In genomic region chr12:17553627-17554026, GRCm38 (mm10) we compare ENCODE assay signal across 7 mouse cellular contexts.
"Had no signal": no experiment of that assay in that cellular context is flagged by ENCODE, and none has a peak within 500 bp of the region (broad histone marks: within the 10 kb centered on the region; RNA-seq: fewer than 3 reads in every experiment).

No protein-coding gene starts in this region.

- H3K4me2 ChIP-seq: midbrain, embryonic 11.5 days; midbrain, embryonic 15.5 days; neural tube, embryonic 13.5 days had no signal

- H3K4me3 ChIP-seq: left cerebral cortex, adult 2 months; limb, embryonic 10.5 days; megakaryocyte, embryonic 14.5 days; midbrain, embryonic 15.5 days; neural tube, embryonic 13.5 days had no signal

- H3K9me3 ChIP-seq: limb, embryonic 10.5 days; megakaryocyte, embryonic 14.5 days; midbrain, embryonic 15.5 days; neural tube, embryonic 13.5 days had no signal

- H3K27me3 ChIP-seq: midbrain, embryonic 15.5 days; neural tube, embryonic 13.5 days had no signal

- H3K9ac ChIP-seq: midbrain, embryonic 15.5 days; neural tube, embryonic 13.5 days had no signal

- H3K27ac ChIP-seq: left cerebral cortex, adult 2 months; limb, embryonic 10.5 days; macrophage; midbrain, embryonic 15.5 days; neural tube, embryonic 13.5 days had no signal
